8 mouse cellular contexts compared by ENCODE assay signal in the genomic region with DNA sequence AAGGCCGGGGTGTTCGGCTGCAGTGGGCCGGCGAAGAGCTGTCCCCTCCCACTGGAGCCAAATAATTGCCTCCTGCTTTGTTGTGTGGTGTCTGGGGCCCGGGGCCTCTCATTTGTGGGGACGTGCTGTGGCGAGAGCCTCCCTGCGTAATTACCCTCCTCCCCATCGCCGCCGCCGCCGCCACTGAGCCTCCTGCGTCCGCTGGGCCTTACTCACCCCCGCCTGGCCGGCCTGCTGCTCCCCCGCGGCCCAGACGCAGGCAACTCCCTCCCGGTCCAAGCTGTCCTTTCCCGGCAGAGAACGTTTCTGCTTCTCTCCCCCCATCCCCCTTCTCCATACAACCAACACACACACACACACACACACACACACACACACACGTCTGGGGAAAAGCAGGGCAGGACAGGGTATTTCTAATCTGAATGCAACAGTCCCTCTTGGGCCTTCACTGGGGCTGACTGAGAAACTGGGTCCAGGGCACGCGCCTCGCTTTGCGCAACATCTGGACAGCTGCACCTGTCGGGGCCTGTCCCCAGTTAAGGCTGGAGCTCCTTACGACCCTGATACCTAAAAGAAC. TPM values are rescaled to one million over a fixed set of nuclear protein-coding genes. Genes with fewer than 3 reads are reported as not detected.
DNase-seq lines count a peak whose midpoint lies in the region; ATAC-seq lines count a peak whose summit lies in the region.

No protein-coding gene starts in this region.

- H3K36me3 ChIP-seq in lung, embryonic 15.5 days: no peaks in the 10 kb centered on the region
- no peaks in the 10 kb centered on the region for H3K36me3 ChIP-seq in heart, embryonic 11.5 days (ENCODE audit: control insufficient read depth, insufficient read depth, low read length)
- H3K36me3 ChIP-seq in midbrain, embryonic 10.5 days: no peaks in the 10 kb centered on the region

- peak overlapping the region; percentile 57 for H3K4me2 ChIP-seq in lung, embryonic 15.5 days
- H3K4me2 ChIP-seq in heart, embryonic 11.5 days: peak overlapping the region; percentile 64

- peaks cover 34% of the 10 kb centered on the region for H3K4me1 ChIP-seq in lung, embryonic 15.5 days
- 0 out of 2 replicates have a peak, but pooled peaks cover 9% of the 10 kb centered on the region for H3K4me1 ChIP-seq in heart, embryonic 11.5 days (ENCODE audit: control insufficient read depth, insufficient read depth, low read length)
- H3K4me1 ChIP-seq in midbrain, embryonic 10.5 days: peaks cover 70% of the 10 kb centered on the region

- no peak for ATAC-seq in lung, embryonic 15.5 days (ENCODE audit: borderline replicate concordance, extremely low read depth, low FRiP score, low TSS enrichment)
- ATAC-seq in heart, embryonic 11.5 days (replicated peaks; ENCODE audit: insufficient number of reproducible peaks, low FRiP score, low TSS enrichment): no peak

- 14% methylated on average over 30 of the region's 30 CpGs for WGBS in lung, embryonic 15.5 days
- WGBS in heart, embryonic 11.5 days (ENCODE audit: insufficient replicate concordance): 4% methylated on average over 30 of the region's 30 CpGs
- 2% methylated on average over 30 of the region's 30 CpGs for WGBS in midbrain, embryonic 10.5 days

- peak overlapping the region; percentile 17 for H3K9ac ChIP-seq in lung, embryonic 15.5 days
- peak overlapping the region; percentile 40 for H3K9ac ChIP-seq in heart, embryonic 11.5 days (ENCODE audit: low read depth, low read length)

- H3K4me3 ChIP-seq in lung, embryonic 15.5 days: peak overlapping the region; percentile 25
- H3K4me3 ChIP-seq in heart, embryonic 11.5 days (ENCODE audit: low read depth, low read length): peak overlapping the region; percentile 36
- H3K4me3 ChIP-seq in midbrain, embryonic 10.5 days: peak overlapping the region; percentile 53

- H3K27me3 ChIP-seq in lung, embryonic 15.5 days: peaks cover 21% of the 10 kb centered on the region
- H3K27me3 ChIP-seq in heart, embryonic 11.5 days (ENCODE audit: control insufficient read depth, insufficient read depth, low read length): peaks cover 66% of the 10 kb centered on the region
- peaks cover 82% of the 10 kb centered on the region for H3K27me3 ChIP-seq in midbrain, embryonic 10.5 days (ENCODE audit: low read depth, poor library complexity, severe bottlenecking)

- no peak for DNase-seq in lung, adult 18-20 months
- peak; percentile 68 to 75 for DNase-seq in cerebellum, postnatal 25 days
- peak; percentile 56 for DNase-seq in kidney, adult 9 months
- DNase-seq in midbrain, embryonic 10.5 days (ENCODE audit: low spot score): peak; percentile 69
- DNase-seq in MN1 (ENCODE audit: low spot score): no peak
- DNase-seq in frontal cortex, adult 2 months (ENCODE audit: extremely low spot score in 1 of 2, low spot score in 1 of 2): no peak

- no peaks in the 10 kb centered on the region for H3K9me3 ChIP-seq in lung, embryonic 15.5 days
- no peaks in the 10 kb centered on the region for H3K9me3 ChIP-seq in heart, embryonic 11.5 days (replicated peaks; ENCODE audit: control insufficient read depth, low read length)
- no peaks in the 10 kb centered on the region for H3K9me3 ChIP-seq in midbrain, embryonic 10.5 days (replicated peaks)

- H3K27ac ChIP-seq in lung, embryonic 15.5 days: no peak overlapping the region
- no peak overlapping the region for H3K27ac ChIP-seq in heart, embryonic 11.5 days (ENCODE audit: low read depth, low read length)
- H3K27ac ChIP-seq in midbrain, embryonic 10.5 days (replicated peaks): peak overlapping the region; percentile 90

RNA-seq across cellular contexts. Expression of gene Sp2, which starts 14.7 kb away (rescaled TPM):
- polyA plus RNA-seq in lung, embryonic 15.5 days (2015; fragmentation: Nextera tagmentation; extraction: Ambion mirVana): 15.7 and 17.9 TPM in 2 replicates
- 17.3 and 17.9 TPM in 2 replicates for polyA plus RNA-seq in heart, embryonic 11.5 days (2014; fragmentation: Nextera tagmentation; extraction: Ambion mirVana)
- polyA plus RNA-seq in midbrain, embryonic 10.5 days (2016; fragmentation: Nextera tagmentation; extraction: Ambion mirVana): 30.5 and 35.5 TPM in 2 replicates
- 11.5 and 12.1 TPM in 2 replicates for polyA plus RNA-seq in frontal cortex, adult 2 months (2012; rRNA removed)

RNA-seq across cellular contexts. Expression of gene Sp6, which starts 15.7 kb away (rescaled TPM):
- polyA plus RNA-seq in lung, embryonic 15.5 days (2015; fragmentation: Nextera tagmentation; extraction: Ambion mirVana): 0.72 and 0.98 TPM in 2 replicates
- polyA plus RNA-seq in heart, embryonic 11.5 days (2014; fragmentation: Nextera tagmentation; extraction: Ambion mirVana): 0.07 and 0.11 TPM in 2 replicates
- 0.71 and 2.0 TPM in 2 replicates for polyA plus RNA-seq in midbrain, embryonic 10.5 days (2016; fragmentation: Nextera tagmentation; extraction: Ambion mirVana)
- 0.50 and 0.62 TPM in 2 replicates for polyA plus RNA-seq in frontal cortex, adult 2 months (2012; rRNA removed)

RNA-seq across cellular contexts. Expression of gene Scrn2, which starts 32.3 kb away (rescaled TPM):
- 31.2 and 31.9 TPM in 2 replicates for polyA plus RNA-seq in lung, embryonic 15.5 days (2015; fragmentation: Nextera tagmentation; extraction: Ambion mirVana)
- 13.9 and 16.6 TPM in 2 replicates for polyA plus RNA-seq in heart, embryonic 11.5 days (2014; fragmentation: Nextera tagmentation; extraction: Ambion mirVana)
- 39.5 and 42.2 TPM in 2 replicates for polyA plus RNA-seq in midbrain, embryonic 10.5 days (2016; fragmentation: Nextera tagmentation; extraction: Ambion mirVana)
- 6.1 and 6.3 TPM in 2 replicates for polyA plus RNA-seq in frontal cortex, adult 2 months (2012; rRNA removed)

RNA-seq across cellular contexts. Expression of gene Lrrc46, which starts 43.7 kb away (rescaled TPM):
- polyA plus RNA-seq in lung, embryonic 15.5 days (2015; fragmentation: Nextera tagmentation; extraction: Ambion mirVana): 3.7 and 5.9 TPM in 2 replicates
- 0.59 and 0.93 TPM in 2 replicates for polyA plus RNA-seq in heart, embryonic 11.5 days (2014; fragmentation: Nextera tagmentation; extraction: Ambion mirVana)
- 3.0 and 3.1 TPM in 2 replicates for polyA plus RNA-seq in midbrain, embryonic 10.5 days (2016; fragmentation: Nextera tagmentation; extraction: Ambion mirVana)
- polyA plus RNA-seq in frontal cortex, adult 2 months (2012; rRNA removed): 0.82 TPM in 2 replicates

RNA-seq across cellular contexts. Expression of gene Mrpl10, which starts 43.9 kb away (rescaled TPM):
- polyA plus RNA-seq in lung, embryonic 15.5 days (2015; fragmentation: Nextera tagmentation; extraction: Ambion mirVana): 79.4 and 85.2 TPM in 2 replicates
- polyA plus RNA-seq in heart, embryonic 11.5 days (2014; fragmentation: Nextera tagmentation; extraction: Ambion mirVana): 83.9 and 87.2 TPM in 2 replicates
- polyA plus RNA-seq in midbrain, embryonic 10.5 days (2016; fragmentation: Nextera tagmentation; extraction: Ambion mirVana): 81.1 and 82.9 TPM in 2 replicates
- 60.2 and 66.3 TPM in 2 replicates for polyA plus RNA-seq in frontal cortex, adult 2 months (2012; rRNA removed)

Comparison
In these comparisons a context has a peak if more than half of its experiments do, and no peak if none do; other contexts are left out.
1. DNase-seq: peak in cerebellum, postnatal 25 days (2 of 2), kidney, adult 9 months (single experiment) and midbrain, embryonic 10.5 days (single experiment); none in lung, adult 18-20 months (0 of 2), MN1 (single experiment) and frontal cortex, adult 2 months (0 of 2).
2. Peak in every context shown above with its lines, with median percentiles within 50 percentile points of each other: H3K4me3 ChIP-seq.